Mouse (Mus musculus) embryonic fibroblast, embryonic 13.5 days (primary cell): ENCODE results near the gene Gart.

ENCODE experiments used
- CTCF ChIP-seq: IDR thresholded peaks from 2 replicates; pipeline ENCODE4 v1.5.1; 2011; ENCODE audit warnings: mild to moderate bottlenecking, control low read depth, low read length, moderate library complexity, borderline replicate concordance; ENCODE audit not compliant: insufficient read depth
- POLR2A ChIP-seq: IDR thresholded peaks from 2 replicates; pipeline ENCODE4 v1.6.1; 2011; ENCODE audit warnings: low read depth, mild to moderate bottlenecking, control low read depth, low read length, moderate library complexity

DNA sequence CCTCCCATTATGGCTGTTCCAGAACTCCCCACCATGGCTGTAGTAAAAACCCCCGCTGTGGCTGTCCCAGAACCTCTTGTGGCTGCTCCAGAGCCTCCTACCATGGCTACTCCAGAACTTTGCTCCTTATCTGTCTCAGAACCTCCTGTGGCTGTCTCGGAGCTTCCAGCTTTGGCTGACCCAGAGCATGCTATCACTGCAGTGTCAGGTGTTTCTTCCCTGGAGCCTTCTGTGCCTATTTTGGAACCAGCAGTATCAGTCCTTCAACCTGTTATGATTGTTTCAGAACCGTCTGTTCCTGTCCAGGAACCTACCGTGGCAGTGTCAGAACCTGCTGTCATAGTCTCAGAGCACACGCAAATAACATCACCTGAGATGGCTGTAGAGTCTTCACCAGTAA is 11.7 kb upstream of the Gart start:
- no peak for TF ChIP-seq POLR2A
- TF ChIP-seq CTCF = no peak
